Mouse (Mus musculus) limb, embryonic 10.5 days (tissue): ENCODE measurements around the gene Sez6l. TPM values are rescaled to one million over a fixed set of nuclear protein-coding genes. Genes with fewer than 3 reads are reported as not detected.

Experiments used
- DNase-seq: peaks from one replicate; pipeline ENCODE4 v3.0.0-alpha.2; 2017; ENCODE audit warnings: low spot score
- H3K27ac ChIP-seq: fragments of 300-500 bp; sonication (generic); 2 replicates; pipeline ENCODE4 v1.5.1; 2016; ENCODE audit warnings: mild to moderate bottlenecking
- H3K27me3 ChIP-seq: fragments of 300-500 bp; sonication (generic); 2 replicates; pipeline ENCODE4 v1.6.1; 2016; ENCODE audit warnings: low read depth, mild to moderate bottlenecking; ENCODE audit not compliant: poor library complexity, severe bottlenecking
- H3K36me3 ChIP-seq: fragments of 300-500 bp; sonication (generic); 2 replicates; pipeline ENCODE4 v1.6.1; 2016; ENCODE audit warnings: mild to moderate bottlenecking, moderate library complexity
- H3K4me1 ChIP-seq: fragments of 300-500 bp; sonication (generic); 2 replicates; pipeline ENCODE4 v1.6.1; 2016
- H3K4me3 ChIP-seq: fragments of 300-500 bp; sonication (generic); 2 replicates; pipeline ENCODE4 v1.5.1; 2016; ENCODE audit warnings: mild to moderate bottlenecking, moderate library complexity
- H3K9me3 ChIP-seq: fragments of 300-500 bp; sonication (generic); replicated peaks from 2 replicates; pipeline ENCODE4 v1.6.1; 2016; ENCODE audit warnings: mild to moderate bottlenecking
- WGBS: fragments of 180-500 bp; shearing (Covaris S2); methylation state at CpG from one replicate; pipeline ENCODE4 v1.1.7; 2016; 5-methylcytosine and 5-hydroxymethylcytosine counted together
- polyA plus RNA-seq: library from polyadenylated mRNA; unstranded; fragments of >200 nt; fragmentation: Nextera tagmentation; extraction: Ambion mirVana; gene quantifications from 2 replicates; pipeline ENCODE4 v1.2.1, GENCODE M21; 2016

Gene Sez6l
- polyA plus RNA-seq, 1 experiment from 2014 or later, result 0.16 TPM

DNA sequence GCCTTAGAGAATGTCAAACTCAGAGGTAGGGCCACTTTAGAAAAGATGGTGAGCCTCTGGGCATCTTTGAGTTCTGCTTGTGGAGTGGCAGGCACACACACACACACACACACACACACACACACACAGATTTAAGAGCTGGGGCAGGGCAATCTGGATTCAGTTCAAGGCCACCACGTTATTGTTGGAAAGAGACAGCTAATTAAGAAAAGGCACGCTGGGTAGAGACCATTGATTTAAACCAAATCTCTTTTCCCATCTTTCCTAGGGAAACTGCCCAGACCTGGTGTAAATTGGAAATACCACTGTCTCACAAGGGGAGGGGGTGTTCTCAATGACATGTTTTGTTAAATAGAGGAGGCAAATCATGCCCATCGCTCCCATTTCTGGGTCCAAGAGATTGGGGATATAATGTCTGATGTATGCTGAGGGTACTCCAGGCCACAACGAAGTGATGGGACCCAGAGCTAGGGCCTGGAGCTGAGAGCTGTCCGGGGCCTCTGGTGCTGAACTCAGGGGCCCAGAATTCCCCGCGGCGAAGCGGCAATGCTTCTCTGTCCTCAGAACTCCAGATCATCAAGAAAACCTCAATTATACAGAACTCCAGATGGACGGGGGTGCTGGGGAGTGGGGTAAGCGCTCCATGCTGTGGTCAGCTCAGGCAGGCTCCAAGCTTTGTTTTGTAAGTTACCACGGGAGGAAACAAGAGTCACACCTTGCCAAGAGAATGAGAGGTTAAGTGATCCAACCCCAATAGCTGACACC, 1.7 kb downstream of the Sez6l start:
- Histone ChIP-seq H3K9me3 (no peaks in the 10 kb centered on the region), H3K4me1 (peaks cover 19% of the 10 kb centered on the region), H3K27ac (no peak overlapping the region), H3K36me3 (no peaks in the 10 kb centered on the region), H3K27me3 (peaks cover 73% of the 10 kb centered on the region), H3K4me3 (no peak overlapping the region)
- peak; percentile 83 for DNase-seq
- 9% methylated on average over 12 of the region's 12 CpGs for WGBS

DNA sequence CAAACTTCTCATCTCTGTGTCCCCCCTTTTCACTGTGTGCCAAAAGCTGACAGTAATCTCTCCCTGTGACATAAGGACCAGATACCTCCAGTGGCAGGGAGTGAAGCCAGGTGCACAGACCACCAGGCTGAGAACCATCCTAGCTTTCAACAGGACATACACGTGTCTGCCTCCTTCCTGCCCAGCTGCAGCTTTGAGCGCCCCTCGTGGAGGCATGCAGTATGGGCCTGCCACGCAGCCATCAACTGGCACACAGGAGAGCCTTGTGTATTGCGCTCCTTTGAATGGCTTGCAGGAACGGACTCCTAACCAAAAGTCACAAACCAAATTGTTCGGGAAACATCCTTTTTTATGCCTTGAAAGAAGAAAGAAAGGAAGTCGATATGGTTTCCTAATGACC, 3.1 kb downstream of the Sez6l start:
- 12% methylated on average over 8 of the region's 8 CpGs for WGBS
- H3K36me3 ChIP-seq, result no peaks in the 10 kb centered on the region
- peaks cover 19% of the 10 kb centered on the region for H3K4me1 ChIP-seq
- peak; percentile 53 for DNase-seq
- H3K4me3 ChIP-seq, result no peak overlapping the region
- no peak overlapping the region for H3K27ac ChIP-seq
- H3K9me3 ChIP-seq, result no peaks in the 10 kb centered on the region
- peaks cover 59% of the 10 kb centered on the region for H3K27me3 ChIP-seq

DNA sequence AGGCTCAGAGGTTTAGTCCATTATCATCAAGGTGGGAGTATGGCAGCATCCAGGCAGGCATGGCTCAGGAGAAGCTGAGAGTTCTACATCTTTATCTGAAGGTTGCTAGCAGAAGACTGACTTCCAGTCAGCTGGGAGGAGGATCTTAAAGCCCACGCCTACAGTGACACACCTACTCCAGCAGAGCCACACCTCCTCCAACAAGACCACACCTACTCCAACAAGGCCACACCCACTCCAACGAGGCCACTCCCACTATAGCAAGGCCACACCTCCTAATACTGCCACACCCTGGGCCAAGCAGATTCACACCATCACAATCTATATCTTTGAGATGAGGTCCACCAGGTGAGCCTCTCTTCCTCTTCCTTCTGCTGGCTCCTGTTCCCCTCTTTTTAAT, 4.8 kb downstream of the Sez6l start:
- Histone ChIP-seq H3K36me3 (no peaks in the 10 kb centered on the region), H3K4me1 (peaks cover 11% of the 10 kb centered on the region), H3K27me3 (peaks cover 42% of the 10 kb centered on the region), H3K4me3 (no peak overlapping the region), H3K9me3 (no peaks in the 10 kb centered on the region), H3K27ac (no peak overlapping the region)
- 53% methylated on average over 2 of the region's 2 CpGs for WGBS
- DNase-seq, result no peak

DNA sequence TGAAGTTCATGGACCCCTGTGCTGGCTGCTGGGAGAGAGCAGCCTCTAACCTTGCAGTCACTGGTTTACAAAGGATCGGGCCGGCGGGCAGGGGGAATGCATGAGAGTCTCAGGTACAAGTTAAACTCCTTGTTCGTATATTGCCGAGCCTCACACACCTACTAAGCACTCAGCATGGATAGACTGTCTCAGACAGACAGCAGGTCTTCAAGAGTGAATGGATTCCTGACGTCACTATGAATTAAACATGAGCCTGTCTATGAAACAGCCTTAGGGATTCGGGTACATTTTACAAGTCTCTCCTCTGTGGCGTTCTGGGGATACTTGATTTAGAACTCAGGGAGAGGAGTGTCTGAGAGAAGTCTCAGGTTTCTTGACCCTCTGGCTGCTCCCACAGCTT, 11.5 kb downstream of the Sez6l start:
- 65% methylated on average over 8 of the region's 8 CpGs for WGBS

DNA sequence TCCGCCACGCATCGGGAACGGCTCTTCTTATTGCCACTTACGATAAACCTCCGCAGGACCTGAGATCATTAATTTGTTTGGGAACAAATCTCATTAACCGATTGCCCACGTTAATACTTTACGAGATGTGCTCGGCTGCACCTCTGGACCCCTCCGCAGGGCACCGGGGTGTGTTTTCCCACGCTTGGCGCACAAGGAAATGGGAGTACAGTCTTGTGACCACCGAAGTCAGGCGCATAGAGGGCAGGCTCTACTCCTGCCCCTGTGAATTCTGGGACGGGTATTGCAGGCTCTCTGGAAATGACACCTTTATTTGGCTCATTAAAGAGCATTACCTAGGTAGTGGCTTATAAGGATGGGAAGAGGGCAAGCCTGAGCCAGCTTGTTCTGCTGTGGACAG, 11.9 kb downstream of the Sez6l start:
- H3K27ac ChIP-seq, result no peak overlapping the region
- peaks cover 9% of the 10 kb centered on the region; the same call in 1 of the 2 replicates for H3K4me1 ChIP-seq
- no peak overlapping the region for H3K4me3 ChIP-seq
- H3K36me3 ChIP-seq, result no peaks in the 10 kb centered on the region
- H3K27me3 ChIP-seq, result peaks cover 15% of the 10 kb centered on the region; the same call in 1 of the 2 replicates
- no peaks in the 10 kb centered on the region for H3K9me3 ChIP-seq
- WGBS, result 90% methylated on average over 17 of the region's 17 CpGs
- no peak for DNase-seq

More for the DNA sequence above, 11.5 kb downstream of the Sez6l start:
- H3K4me3 ChIP-seq, result no peak overlapping the region
- no peak for DNase-seq
- H3K36me3 ChIP-seq, result no peaks in the 10 kb centered on the region
- no peaks in the 10 kb centered on the region for H3K9me3 ChIP-seq
- H3K4me1 ChIP-seq, result peaks cover 9% of the 10 kb centered on the region; the same call in 1 of the 2 replicates
- no peak overlapping the region for H3K27ac ChIP-seq
- peaks cover 15% of the 10 kb centered on the region; the same call in 1 of the 2 replicates for H3K27me3 ChIP-seq

DNA sequence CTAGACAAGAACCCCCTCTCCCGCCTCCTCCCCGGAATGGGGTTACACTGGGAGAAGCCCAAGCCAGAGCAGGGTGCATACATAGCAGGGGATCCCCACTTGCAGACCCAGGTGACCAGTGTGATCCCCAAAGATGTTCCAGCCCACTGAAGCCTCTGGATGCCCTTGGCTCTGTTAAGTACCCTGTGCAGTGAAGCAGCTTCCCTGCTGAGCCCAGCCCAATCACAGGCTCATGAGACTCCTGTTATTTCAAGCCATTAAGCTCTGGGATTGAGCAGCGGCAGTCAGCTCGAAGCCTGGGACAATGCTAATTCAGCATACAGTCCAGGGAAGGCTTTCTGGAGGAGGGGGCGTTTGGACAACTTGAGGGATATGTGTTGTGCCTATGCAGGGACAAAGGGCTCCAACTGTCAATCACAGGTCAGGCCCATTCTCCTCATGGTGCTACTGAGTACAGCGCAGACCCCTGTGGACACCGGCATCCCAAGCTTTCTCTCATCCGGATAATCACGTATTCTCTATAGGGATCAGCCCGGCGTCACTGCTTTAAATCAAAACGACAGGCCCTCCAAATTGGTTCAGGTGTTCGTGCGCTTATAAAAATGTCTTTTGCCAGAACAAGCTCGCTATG, 16.0 kb downstream of the Sez6l start:
- WGBS, result 64% methylated on average over 15 of the region's 15 CpGs
- peaks cover 15% of the 10 kb centered on the region; the same call in 1 of the 2 replicates for H3K27me3 ChIP-seq
- no peaks in the 10 kb centered on the region for H3K36me3 ChIP-seq
- H3K27ac ChIP-seq, result no peak overlapping the region
- H3K9me3 ChIP-seq, result no peaks in the 10 kb centered on the region
- no peak overlapping the region for H3K4me3 ChIP-seq
- DNase-seq, result no peak
- H3K4me1 ChIP-seq, result peaks cover 9% of the 10 kb centered on the region; the same call in 1 of the 2 replicates

DNA sequence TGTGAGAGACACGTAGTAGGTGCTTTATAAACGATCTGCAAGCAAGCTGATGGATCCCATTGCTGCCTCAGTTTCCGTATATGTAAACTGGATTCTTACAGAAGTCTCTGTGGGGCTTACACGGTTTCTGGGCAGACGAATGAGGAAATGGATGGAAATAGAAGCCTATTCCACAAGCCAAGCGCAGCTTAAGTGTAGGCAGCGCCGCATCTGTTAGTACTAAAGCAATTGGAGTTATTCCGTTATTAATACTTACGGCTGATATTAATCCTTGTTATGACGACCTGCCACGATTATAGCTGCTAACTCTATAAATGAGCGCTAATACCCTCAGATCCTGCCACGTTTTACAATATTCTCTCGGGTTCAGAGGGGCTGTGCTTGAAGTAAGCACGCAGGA, 16.8 kb downstream of the Sez6l start:
- 86% methylated on average over 16 of the region's 16 CpGs for WGBS
- H3K36me3 ChIP-seq, result no peaks in the 10 kb centered on the region
- no peak overlapping the region for H3K27ac ChIP-seq
- no peak overlapping the region for H3K4me3 ChIP-seq
- H3K4me1 ChIP-seq, result peaks cover 9% of the 10 kb centered on the region; the same call in 1 of the 2 replicates
- DNase-seq, result no peak
- peaks cover 15% of the 10 kb centered on the region; the same call in 1 of the 2 replicates for H3K27me3 ChIP-seq
- H3K9me3 ChIP-seq, result no peaks in the 10 kb centered on the region

DNA sequence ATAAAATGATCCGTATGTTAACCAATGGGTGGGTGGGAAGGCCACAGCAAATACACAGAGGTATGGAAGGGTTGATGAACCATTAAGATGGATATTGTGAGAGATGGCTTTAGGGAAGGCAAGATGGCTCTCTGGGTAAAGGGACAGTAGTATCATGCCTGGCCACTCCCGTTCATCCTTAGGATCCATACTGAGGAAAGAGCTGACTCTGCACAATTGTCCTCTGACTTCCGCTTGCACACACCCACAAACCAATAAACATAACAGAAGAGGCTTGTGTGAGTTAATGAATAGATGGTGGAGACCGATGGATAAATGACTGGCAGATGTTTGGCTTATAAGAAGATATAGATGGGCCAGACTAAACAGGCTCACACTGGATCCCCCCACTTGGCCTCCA, 19.6 kb downstream of the Sez6l start:
- Histone ChIP-seq H3K4me1 (peaks cover 7% of the 10 kb centered on the region; the same call in 1 of the 2 replicates), H3K9me3 (no peaks in the 10 kb centered on the region), H3K27ac (no peak overlapping the region), H3K36me3 (no peaks in the 10 kb centered on the region), H3K27me3 (0 out of 2 replicates have a peak, but pooled peaks cover 2% of the 10 kb centered on the region), H3K4me3 (no peak overlapping the region)
- no peak for DNase-seq
- WGBS, result 89% methylated on average over 4 of the region's 4 CpGs

DNA sequence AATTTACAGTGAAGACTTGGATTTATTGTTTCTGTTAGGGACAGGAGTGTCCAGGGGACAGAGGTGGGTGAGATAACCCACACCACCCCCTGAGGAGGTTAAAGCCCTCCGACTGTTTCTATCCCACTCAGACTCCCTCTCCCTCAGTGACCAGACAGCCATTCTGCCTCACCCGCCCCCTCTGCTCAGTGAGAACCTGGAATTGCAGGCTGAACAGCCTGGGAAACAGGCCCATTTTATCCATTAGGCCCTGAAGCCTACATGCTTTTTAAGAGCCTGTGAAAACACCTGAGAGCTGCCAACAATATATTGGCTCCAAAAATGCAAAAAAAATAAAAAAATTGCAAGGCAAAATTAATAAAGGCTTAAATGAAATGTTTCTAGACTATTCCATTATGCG, 20.3 kb downstream of the Sez6l start:
- WGBS, result 81% methylated on average over 3 of the region's 3 CpGs
- Histone ChIP-seq H3K27ac (no peak overlapping the region), H3K9me3 (no peaks in the 10 kb centered on the region), H3K4me1 (peaks cover 10% of the 10 kb centered on the region; the same call in 1 of the 2 replicates), H3K4me3 (no peak overlapping the region), H3K27me3 (no peaks in the 10 kb centered on the region), H3K36me3 (no peaks in the 10 kb centered on the region)
- no peak for DNase-seq

DNA sequence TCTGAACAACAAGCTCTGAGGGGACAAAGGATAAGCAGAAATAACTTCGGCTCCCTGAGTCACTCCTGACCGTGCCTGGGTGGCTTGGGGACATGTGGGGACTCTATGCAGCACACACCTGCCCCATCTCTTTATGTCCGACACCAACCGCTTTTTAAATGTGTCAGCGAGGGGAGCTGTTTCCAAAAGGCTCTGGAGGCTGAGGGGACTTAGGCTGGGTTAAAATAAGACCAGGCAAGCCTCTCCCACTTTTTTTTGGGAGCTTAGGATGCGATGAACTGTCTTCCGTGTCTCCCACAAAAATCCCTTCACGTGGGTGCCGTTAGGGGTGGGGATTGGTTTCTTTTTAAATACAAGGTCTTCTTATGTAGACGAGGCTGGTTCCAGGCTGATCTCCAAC, 22.5 kb downstream of the Sez6l start:
- no peak for DNase-seq
- Histone ChIP-seq H3K9me3 (no peaks in the 10 kb centered on the region), H3K36me3 (no peaks in the 10 kb centered on the region), H3K27me3 (no peaks in the 10 kb centered on the region), H3K4me1 (peaks cover 12% of the 10 kb centered on the region), H3K27ac (no peak overlapping the region), H3K4me3 (no peak overlapping the region)
- 70% methylated on average over 10 of the region's 10 CpGs for WGBS

DNA sequence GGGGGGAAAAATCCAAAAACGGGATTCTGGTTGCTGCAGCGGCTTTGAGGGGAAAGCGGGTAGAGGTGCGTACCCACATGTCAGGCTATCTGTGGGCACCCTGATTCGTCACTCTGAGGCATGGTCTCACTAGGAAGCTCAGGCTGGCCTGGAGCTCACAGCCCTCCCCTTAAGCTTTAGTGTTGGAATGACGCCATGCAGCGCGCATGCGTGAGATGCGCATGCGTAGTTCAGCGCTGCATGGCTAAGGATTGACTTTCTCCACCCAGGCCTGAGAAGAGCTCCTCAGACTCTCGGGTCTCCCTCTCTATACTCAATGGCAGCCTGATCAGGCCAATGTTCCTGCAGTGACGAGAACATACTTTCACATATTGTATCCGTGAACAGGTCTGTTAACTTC, 24.2 kb downstream of the Sez6l start:
- 87% methylated on average over 15 of the region's 15 CpGs for WGBS

DNA sequence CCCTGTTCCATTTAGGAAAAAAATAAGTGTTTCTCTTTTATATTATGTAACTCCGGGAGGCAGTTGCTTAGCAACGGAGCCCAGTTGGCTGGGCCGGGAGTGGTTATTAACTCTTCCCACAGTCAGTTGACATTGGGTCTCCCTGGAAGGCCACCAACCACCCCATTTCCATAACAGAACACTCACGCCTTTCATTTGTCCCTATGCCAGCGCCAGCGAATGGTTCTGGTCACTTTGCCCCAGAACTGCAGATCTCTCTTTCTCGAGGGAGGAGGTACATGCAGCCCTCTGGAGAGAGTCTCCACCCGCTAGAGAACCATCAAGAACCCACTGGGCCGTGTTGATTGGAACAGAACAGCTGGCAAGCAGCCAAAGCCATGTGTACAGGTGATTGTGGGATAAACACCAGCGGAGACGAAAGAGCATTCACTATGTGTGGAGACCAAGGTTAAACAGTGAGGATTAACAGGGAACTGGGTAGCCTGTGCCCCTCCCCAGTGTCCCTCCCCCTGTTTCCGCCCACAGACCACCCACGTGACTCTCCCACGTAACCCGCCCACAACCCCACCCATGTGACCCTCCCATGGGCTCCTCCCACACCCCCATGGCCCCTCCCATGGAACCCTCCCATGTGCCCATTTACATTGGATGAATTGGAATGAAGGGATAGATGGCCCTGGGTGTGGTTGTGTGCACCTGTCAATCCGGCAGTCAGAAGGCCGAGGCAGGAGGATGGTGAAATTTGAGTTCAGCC, 24.8 kb downstream of the Sez6l start:
- H3K4me3 ChIP-seq, result no peak overlapping the region
- no peaks in the 10 kb centered on the region for H3K9me3 ChIP-seq
- H3K27ac ChIP-seq, result no peak overlapping the region
- H3K36me3 ChIP-seq, result no peaks in the 10 kb centered on the region
- WGBS, result 68% methylated on average over 17 of the region's 17 CpGs
- H3K27me3 ChIP-seq, result no peaks in the 10 kb centered on the region
- no peak for DNase-seq
- H3K4me1 ChIP-seq, result peaks cover 12% of the 10 kb centered on the region

More for the DNA sequence above, 24.2 kb downstream of the Sez6l start:
- DNase-seq, result no peak
- H3K9me3 ChIP-seq, result no peaks in the 10 kb centered on the region
- H3K4me1 ChIP-seq, result peaks cover 12% of the 10 kb centered on the region
- no peak overlapping the region for H3K4me3 ChIP-seq
- no peaks in the 10 kb centered on the region for H3K27me3 ChIP-seq
- no peak overlapping the region for H3K27ac ChIP-seq
- no peaks in the 10 kb centered on the region for H3K36me3 ChIP-seq
